Mouse (Mus musculus): Measurements from ENCODE around the gene Ctbp1.

DNA sequence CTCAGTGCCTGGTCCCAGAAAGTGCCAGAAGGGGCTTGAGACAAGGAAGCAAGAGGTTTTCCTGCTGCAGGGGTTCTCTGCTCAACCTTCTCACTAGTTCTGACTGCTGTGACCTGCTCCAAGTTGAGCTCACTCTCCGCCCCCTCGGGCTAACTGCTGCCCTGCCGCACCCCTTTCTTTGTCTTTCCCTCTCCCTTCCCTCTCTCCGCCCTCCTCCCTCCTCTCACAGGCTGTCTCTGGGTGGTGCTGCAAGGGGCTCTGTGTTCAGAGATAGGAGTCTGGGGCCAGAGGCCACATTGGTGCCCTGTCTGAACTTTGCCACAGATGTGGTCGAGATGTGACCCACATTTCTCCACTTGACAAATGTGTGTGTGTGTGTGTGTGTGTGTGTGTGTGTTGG, 56.7 kb downstream of the Ctbp1 start, which contains the start of gene Spon2:
- no peak for TF ChIP-seq CTCF (IDR thresholded peaks at IDR 0.05; ENCODE audit: control insufficient read depth, insufficient read depth, low read length)
- TF ChIP-seq POLR2A (IDR thresholded peaks at IDR 0.05; ENCODE audit: borderline replicate concordance, control insufficient read depth, low read depth, low read length) = no peak

Data from bone marrow, adult 2 months (tissue).